Mouse (Mus musculus) kidney, adult 2 months (tissue): Measurements from ENCODE around the gene Dtd2. TPM values are rescaled to one million over a fixed set of nuclear protein-coding genes. Genes with fewer than 3 reads are reported as not detected.

Experiments used
- DNase-seq: peaks from one replicate; pipeline ENCODE4 v3.0.0; 2021
- H3K27ac ChIP-seq: fragments of 200-500 bp; 2 replicates; pipeline ENCODE4 v1.5.1; 2012; ENCODE audit warnings: low read depth, low read length, control low read depth, inconsistent platforms; ENCODE audit not compliant: insufficient read depth
- H3K27me3 ChIP-seq: fragments of 200-500 bp; replicated peaks from 2 replicates; pipeline ENCODE4 v1.6.1; 2012; ENCODE audit warnings: mild to moderate bottlenecking, moderate library complexity, low read length, inconsistent platforms; ENCODE audit not compliant: control insufficient read depth, insufficient read depth
- H3K36me3 ChIP-seq: fragments of 200-500 bp; 2 replicates; pipeline ENCODE4 v1.6.1; 2012; ENCODE audit warnings: mild to moderate bottlenecking, moderate library complexity, low read length, inconsistent platforms; ENCODE audit not compliant: control insufficient read depth, insufficient read depth
- H3K4me1 ChIP-seq: fragments of 200-500 bp; 2 replicates; pipeline ENCODE4 v1.6.1; 2011; ENCODE audit warnings: low read length; ENCODE audit not compliant: control insufficient read depth, insufficient read depth
- H3K4me3 ChIP-seq: fragments of 200-500 bp; 2 replicates; pipeline ENCODE4 v1.5.1; 2011; ENCODE audit warnings: mild to moderate bottlenecking, low read depth, low read length, control low read depth; ENCODE audit not compliant: insufficient read depth
- CTCF ChIP-seq: fragments of 200-500 bp; conservative IDR thresholded peaks from 2 replicates; pipeline ENCODE4 v1.5.1; 2011; ENCODE audit warnings: low read depth, mild to moderate bottlenecking, control low read depth, low read length, moderate library complexity, mixed read lengths; ENCODE audit not compliant: insufficient read depth, insufficient read length
- POLR2A ChIP-seq: fragments of 200-500 bp; IDR thresholded peaks from one replicate; pipeline ENCODE4 v1.6.1; 2011; ENCODE audit warnings: low read depth, low read length, control low read depth
- WGBS: fragments of 180-500 bp; shearing (Covaris S2); methylation state at CpG from one replicate; pipeline ENCODE4 v1.1.7; 2018; 5-methylcytosine and 5-hydroxymethylcytosine counted together
- polyA plus RNA-seq: library from polyadenylated mRNA; depleted of rRNA; stranded (reverse); fragments of >200 nt; gene quantifications from 2 replicates; pipeline ENCODE4 v1.2.3, GENCODE M21; 2012

Gene Dtd2
- polyA plus RNA-seq, 1 experiment, result 14.6 TPM

GRCm38 (mm10) chr12:52027963-52028362 lies 21.7 kb upstream of the Dtd2 start, which contains the start of gene Gpr33:
Gene Gpr33 (minus strand): TSS chr12:52028063.
- Histone ChIP-seq H3K27ac (no peak within 1 kb of the TSS), H3K27me3 (no peaks in the 10 kb centered on the region), H3K4me3 (no peak within 1 kb of the TSS), H3K4me1 (no peaks in the 10 kb centered on the region), H3K36me3 (no peaks in the 10 kb centered on the region)
- no peak for DNase-seq
- TF ChIP-seq CTCF, result no peak
- no peak for TF ChIP-seq POLR2A
- 93% methylated on average over 3 of the region's 3 CpGs for WGBS

GRCm38 (mm10) chr12:52014494-52015029 lies 8.3 kb upstream of the Dtd2 start:
- Histone ChIP-seq H3K27me3 (no peaks in the 10 kb centered on the region), H3K4me1 (no peaks in the 10 kb centered on the region), H3K27ac (no peak overlapping the region), H3K36me3 (no peaks in the 10 kb centered on the region), H3K4me3 (no peak overlapping the region)
- 85% methylated on average over 7 of the region's 7 CpGs for WGBS
- no peak for TF ChIP-seq POLR2A
- TF ChIP-seq CTCF, result no peak
- DNase-seq, result no peak

DNA sequence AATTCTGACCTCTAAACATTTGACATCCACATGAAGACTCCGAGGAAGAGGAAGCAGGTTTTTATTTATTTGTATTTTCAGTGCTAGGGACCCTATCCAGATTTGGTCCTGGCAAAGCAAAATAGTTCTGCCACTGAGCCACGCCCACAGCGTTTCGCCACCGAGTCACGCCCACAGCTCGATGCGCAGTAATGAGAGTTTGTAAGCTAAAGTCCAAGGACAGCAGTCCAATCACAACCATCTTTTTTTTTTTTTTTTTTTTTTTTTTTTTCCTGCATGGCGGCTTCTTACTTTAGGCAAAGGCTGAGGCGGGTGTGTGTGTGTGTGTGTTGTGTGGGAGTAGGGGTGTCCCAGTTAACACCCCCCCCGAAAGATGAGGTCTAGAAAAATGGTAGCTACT lies 7.7 kb upstream of the Dtd2 start:
- H3K4me1 ChIP-seq, result no peaks in the 10 kb centered on the region
- H3K4me3 ChIP-seq, result no peak overlapping the region
- H3K36me3 ChIP-seq, result no peaks in the 10 kb centered on the region
- H3K27ac ChIP-seq, result no peak overlapping the region
- TF ChIP-seq POLR2A, result no peak
- no peak for TF ChIP-seq CTCF
- WGBS, result 78% methylated on average over 11 of the region's 11 CpGs
- H3K27me3 ChIP-seq, result no peaks in the 10 kb centered on the region
- no peak for DNase-seq

DNA sequence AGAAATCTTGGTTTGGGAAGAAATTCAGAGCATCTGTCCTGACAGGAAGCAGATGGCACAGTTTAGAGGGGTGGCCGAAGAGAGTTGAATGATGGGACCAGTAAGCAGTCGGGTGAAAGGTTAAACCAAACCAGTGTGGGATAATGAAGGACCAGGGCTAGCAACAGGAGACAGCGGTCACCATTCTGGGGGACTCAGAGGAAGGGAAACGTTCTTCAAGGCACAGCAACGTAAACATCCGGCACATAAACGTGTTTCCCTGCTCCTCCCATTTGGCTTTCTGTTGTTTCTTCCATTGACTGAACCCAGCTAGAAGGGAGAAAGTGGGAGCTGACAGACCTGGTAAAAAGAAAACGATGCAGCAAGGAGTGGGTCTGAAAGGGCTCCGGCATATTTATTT lies 7.0 kb upstream of the Dtd2 start:
- DNase-seq, result no peak
- H3K4me3 ChIP-seq, result no peak overlapping the region
- no peaks in the 10 kb centered on the region for H3K27me3 ChIP-seq
- 28% methylated on average over 9 of the region's 9 CpGs for WGBS
- H3K4me1 ChIP-seq, result no peaks in the 10 kb centered on the region
- TF ChIP-seq CTCF (no peak), POLR2A (no peak)
- H3K36me3 ChIP-seq, result no peaks in the 10 kb centered on the region
- H3K27ac ChIP-seq, result no peak overlapping the region

DNA sequence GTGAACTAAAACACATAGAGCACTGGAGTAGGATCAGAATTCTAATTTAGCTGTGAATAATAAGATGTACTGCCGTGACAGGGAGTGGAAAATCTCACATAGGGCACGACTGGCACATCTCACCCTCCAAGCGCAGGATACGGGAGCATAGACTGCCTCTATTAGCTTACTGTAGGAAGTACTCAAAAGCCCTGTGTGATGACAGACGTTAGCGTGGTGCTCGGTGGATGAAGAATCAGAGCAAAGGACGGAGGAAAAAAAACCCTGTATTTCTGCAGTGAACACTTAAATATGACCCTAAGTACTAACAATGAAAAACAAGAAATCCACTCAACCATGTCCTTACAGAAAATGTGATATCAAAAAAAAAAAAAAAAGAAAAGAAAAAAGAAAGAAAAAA lies 5.9 kb upstream of the Dtd2 start:
- Histone ChIP-seq H3K4me1 (no peaks in the 10 kb centered on the region), H3K36me3 (no peaks in the 10 kb centered on the region), H3K27ac (no peak overlapping the region), H3K4me3 (no peak overlapping the region), H3K27me3 (no peaks in the 10 kb centered on the region)
- TF ChIP-seq POLR2A (no peak), CTCF (no peak)
- no peak for DNase-seq
- WGBS, result 89% methylated on average over 8 of the region's 8 CpGs

DNA sequence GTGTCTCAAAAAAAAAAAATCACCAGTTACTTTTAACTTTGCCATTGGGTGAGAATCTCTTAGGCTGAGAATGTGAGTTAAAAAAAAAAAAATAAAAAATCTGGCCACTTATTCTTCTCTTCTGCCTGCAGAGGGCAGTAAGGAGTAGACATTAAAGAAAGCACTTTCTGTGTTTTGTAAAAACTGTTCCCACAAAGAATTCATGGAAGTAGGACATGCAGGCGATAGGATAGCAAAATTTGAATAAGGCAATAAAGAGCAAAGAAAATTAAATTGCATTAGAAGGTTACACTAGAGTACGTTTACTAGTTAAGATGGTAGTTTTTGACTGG lies 4.3 kb upstream of the Dtd2 start:
- 54% methylated on average over 2 of the region's 2 CpGs for WGBS
- no peak for TF ChIP-seq CTCF
- TF ChIP-seq POLR2A, result no peak
- H3K36me3 ChIP-seq, result no peaks in the 10 kb centered on the region
- no peak overlapping the region for H3K27ac ChIP-seq
- no peaks in the 10 kb centered on the region for H3K27me3 ChIP-seq
- DNase-seq, result peak; percentile 47
- no peaks in the 10 kb centered on the region for H3K4me1 ChIP-seq
- H3K4me3 ChIP-seq, result no peak overlapping the region

- H3K4me1 ChIP-seq, result no peaks in the 10 kb centered on the region
- no peak for TF ChIP-seq POLR2A
- TF ChIP-seq CTCF, result no peak
- no peak overlapping the region for H3K4me3 ChIP-seq
- no peaks in the 10 kb centered on the region for H3K27me3 ChIP-seq
- DNase-seq, result no peak
- no peaks in the 10 kb centered on the region for H3K36me3 ChIP-seq
- H3K27ac ChIP-seq, result no peak overlapping the region
- WGBS, result 70% methylated on average over 15 of the region's 15 CpGs
Measured at GRCm38 (mm10) chr12:52009928-52010629, 3.8 kb upstream of the Dtd2 start.
